Mouse (Mus musculus) neural tube, embryonic 14.5 days (tissue): ENCODE results near the gene Sgta. TPM values are rescaled to one million over a fixed set of nuclear protein-coding genes. Genes with fewer than 3 reads are reported as not detected.

Source experiments
- ATAC-seq: fragments of 200-750 bp; cut with Nextera tagmentation; 2 replicates; pipeline ENCODE4 v1.8.0; 2017; ENCODE audit warnings: low read depth, mild to moderate bottlenecking, moderate TSS enrichment, moderate library complexity
- H3K27ac ChIP-seq: fragments of 300-500 bp; sonication (generic); 2 replicates; pipeline ENCODE4 v1.5.1; 2014; ENCODE audit warnings: low read depth, mild to moderate bottlenecking, control low read depth, low read length, moderate library complexity, mixed read lengths
- H3K27me3 ChIP-seq: fragments of 300-500 bp; sonication (generic); 2 replicates; pipeline ENCODE4 v1.6.1; 2014; ENCODE audit warnings: low read length; ENCODE audit not compliant: control insufficient read depth, insufficient read depth
- H3K36me3 ChIP-seq: fragments of 300-500 bp; sonication (generic); 2 replicates; pipeline ENCODE4 v1.6.1; 2014; ENCODE audit warnings: low read length, mixed read lengths; ENCODE audit not compliant: control insufficient read depth, insufficient read depth
- H3K4me1 ChIP-seq: fragments of 300-500 bp; sonication (generic); 2 replicates; pipeline ENCODE4 v1.6.1; 2014; ENCODE audit warnings: low read length; ENCODE audit not compliant: control insufficient read depth, insufficient read depth
- H3K4me2 ChIP-seq: fragments of 300-500 bp; sonication (generic); 2 replicates; pipeline ENCODE4 v1.6.1; 2014; ENCODE audit warnings: mild to moderate bottlenecking, low read depth, low read length, control low read depth
- H3K4me3 ChIP-seq: fragments of 300-500 bp; sonication (generic); 2 replicates; pipeline ENCODE4 v1.5.1; 2014; ENCODE audit warnings: low read depth, low read length, control low read depth, mixed read lengths
- H3K9ac ChIP-seq: fragments of 300-500 bp; sonication (generic); replicated peaks from 2 replicates; pipeline ENCODE4 v1.6.1; 2014; ENCODE audit warnings: low read depth, mild to moderate bottlenecking, control low read depth, low read length, mixed read lengths
- H3K9me3 ChIP-seq: fragments of 300-500 bp; sonication (generic); 2 replicates; pipeline ENCODE4 v1.6.1; 2016; ENCODE audit warnings: low read length; ENCODE audit not compliant: control insufficient read depth
- WGBS: fragments of 180-500 bp; shearing (Covaris S2); extraction: QIAGEN DNeasy Blood & Tissue Kit; methylation state at CpG from one replicate; pipeline ENCODE4 v1.1.7; 2014; 5-methylcytosine and 5-hydroxymethylcytosine counted together
- microRNA-seq: library from miRNA; unstranded; fragments of <30 nt; microRNA quantifications from one replicate; pipeline ENCODE4, GENCODE M21; 2016
- polyA plus RNA-seq: library from polyadenylated mRNA; unstranded; fragments of >200 nt; fragmentation: Nextera tagmentation; extraction: Ambion mirVana; gene quantifications from 2 replicates; pipeline ENCODE4 v1.2.1, GENCODE M21; 2014

Gene Sgta
- polyA plus RNA-seq, 1 experiment from 2014 or later, result 279 TPM

DNA sequence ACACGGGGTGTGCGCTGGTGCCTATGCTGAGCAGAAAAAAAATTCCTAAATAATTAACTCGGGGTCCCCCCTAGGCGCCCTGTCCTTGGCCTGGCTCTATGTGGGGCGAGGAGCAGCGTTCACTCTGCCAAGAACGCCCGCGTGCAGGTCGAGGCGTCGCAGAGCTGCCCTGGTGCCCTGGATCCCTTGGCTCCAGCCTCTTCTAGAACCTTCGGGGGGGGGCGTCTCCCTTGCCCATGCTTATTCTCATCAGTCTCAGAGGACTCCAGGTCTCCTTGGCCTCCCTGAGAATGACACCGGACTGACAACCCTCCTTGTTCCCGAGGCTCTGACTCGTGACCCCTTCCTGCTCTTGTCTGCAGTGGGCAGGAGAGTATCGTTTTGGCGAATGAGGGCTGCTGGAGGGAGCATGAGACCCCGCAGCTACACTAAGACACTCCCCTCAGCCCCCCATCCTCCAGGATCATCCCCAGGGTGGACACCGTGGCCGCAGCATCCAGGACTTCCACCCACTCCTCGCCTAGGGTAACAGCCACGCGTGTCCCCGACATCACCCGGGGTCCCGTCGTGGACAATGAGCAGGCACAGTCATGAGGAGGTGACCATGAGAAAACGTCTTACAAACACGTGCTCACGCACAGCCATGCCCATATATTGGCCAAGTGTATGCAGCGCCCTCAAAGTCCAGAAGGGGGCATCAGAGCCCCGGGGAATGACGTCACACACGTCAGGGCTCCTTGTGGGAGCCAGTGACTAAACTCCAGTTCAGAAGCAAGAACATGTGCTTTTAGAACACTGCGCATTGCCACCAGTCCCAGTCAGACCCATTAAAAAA, 60.4 kb downstream of the Sgta start:
- Histone ChIP-seq H3K27me3 (no peaks in the 10 kb centered on the region), H3K36me3 (no peaks in the 10 kb centered on the region), H3K9ac (no peak overlapping the region), H3K4me2 (peak overlapping the region; percentile 23), H3K4me3 (no peak overlapping the region), H3K27ac (no peak overlapping the region), H3K9me3 (no peaks in the 10 kb centered on the region), H3K4me1 (no peaks in the 10 kb centered on the region)
- ATAC-seq, result peak; percentile 64
- WGBS, result 31% methylated on average over 37 of the region's 37 CpGs

DNA sequence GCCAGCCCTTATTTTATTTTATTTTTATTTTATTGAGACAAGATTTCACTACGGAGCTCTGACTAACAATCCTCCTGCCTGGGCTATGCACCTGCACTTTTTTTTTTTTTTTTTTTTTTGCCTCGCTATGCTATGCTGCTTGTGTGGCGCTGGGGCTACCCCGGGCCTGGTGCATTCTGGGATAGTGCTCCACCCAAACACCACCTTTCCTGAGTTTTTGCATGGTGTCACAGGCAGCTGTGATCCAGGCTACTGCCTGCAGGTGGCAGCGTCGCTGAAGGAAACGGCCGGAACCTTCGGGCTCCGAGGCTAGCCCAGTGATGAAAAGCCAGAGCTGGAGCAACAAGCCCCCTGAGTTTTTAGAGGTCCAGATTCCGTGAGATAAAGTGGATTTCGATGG, 61.2 kb downstream of the Sgta start:
- 17% methylated on average over 12 of the region's 12 CpGs for WGBS

DNA sequence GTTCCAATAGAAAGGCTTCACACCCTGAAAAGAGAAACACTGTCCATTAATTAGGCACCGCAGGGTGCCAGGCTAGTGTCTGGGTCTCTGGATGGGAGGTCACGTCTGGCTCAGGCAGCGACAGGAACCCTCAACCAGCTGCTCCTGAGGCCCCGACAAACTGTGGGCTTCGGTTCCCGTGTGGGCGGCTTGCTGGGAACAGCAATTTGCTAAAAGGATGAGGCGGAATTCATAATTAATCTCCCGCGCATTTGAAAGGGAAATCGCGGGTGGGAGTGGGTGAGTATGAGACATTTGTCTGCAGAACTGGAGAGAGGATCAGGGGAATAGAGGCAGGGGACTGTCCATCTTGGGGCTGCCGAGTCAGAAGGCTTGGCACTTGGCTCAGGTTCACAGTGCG, 62.0 kb downstream of the Sgta start:
- Histone ChIP-seq H3K4me3 (no peak overlapping the region), H3K4me2 (no peak overlapping the region), H3K9ac (no peak overlapping the region; the same call in 1 of the 2 replicates), H3K4me1 (no peaks in the 10 kb centered on the region), H3K27me3 (no peaks in the 10 kb centered on the region), H3K27ac (no peak overlapping the region), H3K36me3 (no peaks in the 10 kb centered on the region), H3K9me3 (no peaks in the 10 kb centered on the region)
- no peak for ATAC-seq
- 28% methylated on average over 14 of the region's 14 CpGs for WGBS

More for the DNA sequence above, 61.2 kb downstream of the Sgta start:
- no peak overlapping the region for H3K4me3 ChIP-seq
- H3K4me1 ChIP-seq, result no peaks in the 10 kb centered on the region
- no peak overlapping the region for H3K9ac ChIP-seq
- no peaks in the 10 kb centered on the region for H3K9me3 ChIP-seq
- no peak overlapping the region for H3K4me2 ChIP-seq
- ATAC-seq, result peak; percentile 30; the same call in 1 of the 2 replicates
- H3K27me3 ChIP-seq, result no peaks in the 10 kb centered on the region
- H3K27ac ChIP-seq, result no peak overlapping the region
- no peaks in the 10 kb centered on the region for H3K36me3 ChIP-seq

DNA sequence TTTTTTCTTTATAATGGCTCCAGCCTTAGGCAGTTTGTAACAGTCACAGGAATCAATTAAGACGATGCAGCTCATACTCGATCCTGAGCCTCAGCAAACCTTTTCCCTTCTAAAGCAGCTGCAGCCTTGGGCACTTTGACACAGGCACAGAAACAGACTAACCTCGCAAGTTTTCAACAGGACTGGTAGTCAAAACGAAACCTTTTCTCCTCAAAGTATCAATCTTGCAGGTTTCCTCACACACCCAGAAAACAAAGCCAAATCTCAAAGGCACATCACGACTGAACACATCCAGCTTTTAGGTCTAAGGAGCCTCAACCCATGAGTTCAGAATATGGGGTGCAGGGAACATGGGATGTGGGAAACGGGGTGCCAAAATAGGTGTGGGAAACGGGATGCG, 62.6 kb downstream of the Sgta start:
- WGBS, result 85% methylated on average over 8 of the region's 8 CpGs
- H3K4me2 ChIP-seq, result no peak overlapping the region
- no peaks in the 10 kb centered on the region for H3K36me3 ChIP-seq
- H3K4me1 ChIP-seq, result no peaks in the 10 kb centered on the region
- H3K27ac ChIP-seq, result no peak overlapping the region
- no peak for ATAC-seq
- H3K27me3 ChIP-seq, result no peaks in the 10 kb centered on the region
- H3K4me3 ChIP-seq, result no peak overlapping the region
- H3K9me3 ChIP-seq, result no peaks in the 10 kb centered on the region
- no peak overlapping the region for H3K9ac ChIP-seq

DNA sequence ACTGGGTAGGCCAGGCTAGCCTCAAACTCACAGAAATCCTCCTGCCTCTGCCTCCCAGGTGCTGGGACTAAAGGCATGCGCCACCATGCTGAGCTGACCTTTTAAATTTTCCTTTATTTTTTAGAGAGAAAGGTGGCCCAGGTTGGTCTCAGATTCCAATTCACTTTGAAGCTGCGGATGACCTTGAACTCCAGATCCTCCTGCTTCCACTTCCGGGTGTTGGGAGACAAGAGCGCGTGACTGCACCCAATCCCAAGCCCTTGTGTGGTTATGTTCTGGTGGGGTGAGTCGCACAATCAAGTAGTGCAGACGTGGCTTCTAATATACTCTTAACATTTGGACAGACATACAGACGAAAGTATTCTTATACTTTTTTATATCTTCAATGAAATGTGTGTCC, 63.5 kb downstream of the Sgta start:
- Histone ChIP-seq H3K9ac (no peak overlapping the region), H3K4me3 (no peak overlapping the region), H3K36me3 (no peaks in the 10 kb centered on the region), H3K9me3 (no peaks in the 10 kb centered on the region), H3K27me3 (no peaks in the 10 kb centered on the region), H3K27ac (no peak overlapping the region), H3K4me2 (no peak overlapping the region), H3K4me1 (no peaks in the 10 kb centered on the region)
- 94% methylated on average over 8 of the region's 8 CpGs for WGBS
- no peak for ATAC-seq

DNA sequence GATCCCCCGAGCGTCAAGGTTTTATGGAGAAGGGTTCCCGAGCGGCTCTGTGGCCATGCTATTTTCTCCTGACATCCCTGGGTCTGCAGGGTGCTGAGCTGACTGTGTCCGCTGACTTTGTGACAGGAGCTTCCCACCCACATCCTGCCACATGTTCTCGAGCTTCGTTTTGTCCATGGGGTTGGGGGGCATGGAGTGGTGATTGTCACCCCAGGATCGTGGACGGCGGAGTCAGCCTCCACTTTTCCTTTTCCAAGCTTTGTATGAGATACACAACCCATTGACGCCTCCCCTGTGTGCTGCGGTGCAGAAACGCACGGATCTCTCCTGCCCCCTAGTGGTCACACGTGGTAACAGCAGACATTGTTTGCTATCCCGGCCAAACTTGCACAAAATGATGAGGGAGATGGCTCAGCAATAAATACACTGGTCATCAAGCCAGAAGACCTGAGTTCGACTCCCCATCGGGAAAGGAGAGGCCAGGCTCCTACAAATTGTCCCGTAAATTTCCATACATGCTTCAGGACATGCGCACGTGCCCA, 64.8 kb downstream of the Sgta start:
- Histone ChIP-seq H3K4me2 (no peak overlapping the region), H3K9ac (no peak overlapping the region), H3K9me3 (no peaks in the 10 kb centered on the region), H3K4me3 (no peak overlapping the region), H3K27ac (no peak overlapping the region), H3K36me3 (no peaks in the 10 kb centered on the region), H3K4me1 (no peaks in the 10 kb centered on the region), H3K27me3 (no peaks in the 10 kb centered on the region)
- 10% methylated on average over 21 of the region's 21 CpGs for WGBS
- ATAC-seq, result peak; percentile 42; the same call in 1 of the 2 replicates

DNA sequence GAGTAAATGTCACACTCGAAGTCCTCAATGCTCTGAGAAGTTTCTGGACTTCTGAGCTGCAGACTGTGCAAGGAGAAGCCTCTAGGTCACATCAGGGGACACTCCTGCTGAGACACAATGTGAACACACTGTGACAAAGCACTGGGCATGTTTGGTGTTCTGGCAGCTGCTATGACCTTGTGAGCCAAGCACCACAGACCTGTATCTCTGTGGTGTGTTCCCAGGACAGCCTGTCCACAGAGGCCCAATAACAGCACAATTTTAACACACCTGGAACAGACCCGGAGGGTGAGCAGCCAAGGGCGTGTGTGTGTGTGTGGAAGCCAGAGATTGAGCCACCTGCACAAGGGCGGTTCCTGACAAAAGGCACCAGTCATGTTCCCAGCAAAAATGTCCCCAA, 65.4 kb downstream of the Sgta start:
- H3K4me3 ChIP-seq, result no peak overlapping the region

More for the DNA sequence above, 65.4 kb downstream of the Sgta start:
- no peaks in the 10 kb centered on the region for H3K36me3 ChIP-seq
- no peak for ATAC-seq
- no peaks in the 10 kb centered on the region for H3K9me3 ChIP-seq
- H3K4me1 ChIP-seq, result no peaks in the 10 kb centered on the region
- no peak overlapping the region for H3K4me2 ChIP-seq
- H3K27ac ChIP-seq, result no peak overlapping the region
- no peak overlapping the region for H3K9ac ChIP-seq
- WGBS, result 66% methylated on average over 4 of the region's 4 CpGs
- H3K27me3 ChIP-seq, result no peaks in the 10 kb centered on the region

Small RNA genes lying within 50 kb of the gene (microRNA-seq; reads per million reads assigned to microRNA genes)
- gene Mir5615-1 (not detected), gene Mir5615-2 (not detected)

Other genes with a start within 250 kb of the Sgta start
- 0.74 and 0.86 TPM in 2 replicates for gene Jsrp1, start 246.7 kb downstream of the Sgta start, polyA plus RNA-seq
- 1,177 and 1,236 TPM in 2 replicates for gene Oaz1, start 233.5 kb downstream of the Sgta start, polyA plus RNA-seq
- 8.1 and 12.0 TPM in 2 replicates for gene Lingo3, start 216.1 kb downstream of the Sgta start, polyA plus RNA-seq
- 220 and 260 TPM in 2 replicates for gene Lsm7, start 205.0 kb downstream of the Sgta start, polyA plus RNA-seq
- 60.3 and 61.5 TPM in 2 replicates for gene Sppl2b, start 204.9 kb downstream of the Sgta start, polyA plus RNA-seq
- 0.12 and 0.13 TPM in 2 replicates for gene Tmprss9, start 188.3 kb downstream of the Sgta start, polyA plus RNA-seq
- gene Timm13, start 159.2 kb downstream of the Sgta start, polyA plus RNA-seq, result 337 and 352 TPM in 2 replicates
- 10.8 and 16.1 TPM in 2 replicates for gene Lmnb2, start 141.9 kb downstream of the Sgta start, polyA plus RNA-seq
- gene Gadd45b, start 130.1 kb downstream of the Sgta start, polyA plus RNA-seq, result 7.4 and 7.6 TPM in 2 replicates
- gene Gng7, start 45.2 kb downstream of the Sgta start, polyA plus RNA-seq, result 20.3 and 22.7 TPM in 2 replicates
- 24.0 and 28.8 TPM in 2 replicates for gene Diras1, start 34.5 kb downstream of the Sgta start, polyA plus RNA-seq
- gene Slc39a3, start 22.8 kb downstream of the Sgta start, polyA plus RNA-seq, result 26.7 and 34.6 TPM in 2 replicates
- gene Thop1, start 9.9 kb upstream of the Sgta start, polyA plus RNA-seq, result 33.3 and 36.8 TPM in 2 replicates
- 0.15 and 0.61 TPM in 2 replicates for gene Creb3l3, start 38.7 kb upstream of the Sgta start, polyA plus RNA-seq
- 219 and 228 TPM in 2 replicates for gene Map2k2, start 45.7 kb upstream of the Sgta start, polyA plus RNA-seq
- gene Zbtb7a, start 75.0 kb upstream of the Sgta start, polyA plus RNA-seq, result 11.0 and 12.6 TPM in 2 replicates
- gene Pias4, start 107.7 kb upstream of the Sgta start, polyA plus RNA-seq, result 48.4 and 51.4 TPM in 2 replicates
- 373 and 452 TPM in 2 replicates for gene Eef2, start 116.5 kb upstream of the Sgta start, polyA plus RNA-seq
- 64.5 and 67.3 TPM in 2 replicates for gene Dapk3, start 122.8 kb upstream of the Sgta start, polyA plus RNA-seq
- gene 4930442H23Rik, start 123.7 kb upstream of the Sgta start, polyA plus RNA-seq, result not detected in 2 replicates
- gene Nmrk2, start 141.9 kb upstream of the Sgta start, polyA plus RNA-seq, result not detected in 2 replicates
- gene Atcay, start 170.7 kb upstream of the Sgta start, polyA plus RNA-seq, result 73.9 and 84.8 TPM in 2 replicates
- 21.1 and 25.1 TPM in 2 replicates for gene Zfr2, start 173.0 kb upstream of the Sgta start, polyA plus RNA-seq
- gene Matk, start 192.8 kb upstream of the Sgta start, polyA plus RNA-seq, result 21.8 and 37.6 TPM in 2 replicates
- 130 and 136 TPM in 2 replicates for gene Mrpl54, start 206.8 kb upstream of the Sgta start, polyA plus RNA-seq
- 26.1 and 27.8 TPM in 2 replicates for gene Apba3, start 206.8 kb upstream of the Sgta start, polyA plus RNA-seq
- 2.6 and 4.4 TPM in 2 replicates for gene Tjp3, start 231.4 kb upstream of the Sgta start, polyA plus RNA-seq
- gene Pip5k1c, start 232.8 kb upstream of the Sgta start, polyA plus RNA-seq, result 133 and 140 TPM in 2 replicates